Mouse (Mus musculus): Measurements from ENCODE around the gene Foxred2.

Foxred2 gene

GRCm38 (mm10) chr15:77945711-77946110 is 10.8 kb downstream of the Foxred2 start:
- no peak for DNase-seq (ENCODE audit: low spot score)

GRCm38 (mm10) chr15:77941563-77941962 is 15.0 kb downstream of the Foxred2 start:
- DNase-seq (ENCODE audit: low spot score), result no peak

- DNase-seq (ENCODE audit: low spot score), result no peak
These were observed 18.0 kb downstream of the Foxred2 start for GRCm38 (mm10) chr15:77938516-77938915.

GRCm38 (mm10) chr15:77935673-77936375 is 20.7 kb downstream of the Foxred2 start:
- DNase-seq (ENCODE audit: low spot score), result no peak

GRCm38 (mm10) chr15:77934968-77935367 is 21.6 kb downstream of the Foxred2 start:
- DNase-seq (ENCODE audit: low spot score), result no peak

GRCm38 (mm10) chr15:77934326-77934725 is 22.2 kb downstream of the Foxred2 start:
- DNase-seq (ENCODE audit: low spot score), result no peak

- peak; percentile 99 for DNase-seq (ENCODE audit: low spot score)
These were observed 22.8 kb downstream of the Foxred2 start for GRCm38 (mm10) chr15:77933770-77934169.

- DNase-seq (ENCODE audit: low spot score), result no peak
These were observed 23.3 kb downstream of the Foxred2 start for GRCm38 (mm10) chr15:77933222-77933621.

GRCm38 (mm10) chr15:77931689-77932016 is 24.9 kb downstream of the Foxred2 start:
- no peak for DNase-seq (ENCODE audit: low spot score)

GRCm38 (mm10) chr15:77930986-77931688 is 25.4 kb downstream of the Foxred2 start:
- DNase-seq (ENCODE audit: low spot score), result no peak

GRCm38 (mm10) chr15:77929804-77930203 is 26.7 kb downstream of the Foxred2 start:
- DNase-seq (ENCODE audit: low spot score), result no peak

- peak; percentile 99 for DNase-seq (ENCODE audit: low spot score)
These were observed 27.7 kb downstream of the Foxred2 start, which contains the start of gene Txn2 for GRCm38 (mm10) chr15:77928673-77929331. Txn2 (minus strand) TSS chr15:77929006.

GRCm38 (mm10) chr15:77928091-77928490 is 28.4 kb downstream of the Foxred2 start:
- no peak for DNase-seq (ENCODE audit: low spot score)

- no peak for DNase-seq (ENCODE audit: low spot score)
These were observed 29.6 kb downstream of the Foxred2 start for GRCm38 (mm10) chr15:77926921-77927320.

- DNase-seq (ENCODE audit: low spot score), result no peak
These were observed 31.3 kb downstream of the Foxred2 start for GRCm38 (mm10) chr15:77925195-77925594.

GRCm38 (mm10) chr15:77923267-77924035 is 33.1 kb downstream of the Foxred2 start:
- DNase-seq (ENCODE audit: low spot score), result no peak

GRCm38 (mm10) chr15:77922710-77923109 is 33.8 kb downstream of the Foxred2 start:
- no peak for DNase-seq (ENCODE audit: low spot score)

- no peak for DNase-seq (ENCODE audit: low spot score)
These were observed 34.9 kb downstream of the Foxred2 start for GRCm38 (mm10) chr15:77921636-77922035.

GRCm38 (mm10) chr15:77920511-77921462 is 35.7 kb downstream of the Foxred2 start:
- peak; percentile 41 for DNase-seq (ENCODE audit: low spot score)

- DNase-seq (ENCODE audit: low spot score), result no peak
These were observed 37.1 kb downstream of the Foxred2 start for GRCm38 (mm10) chr15:77919441-77919840.
